Mouse (Mus musculus) MEL (cell line): ENCODE data around the gene Fam173b. TPM values are rescaled to one million over a fixed set of nuclear protein-coding genes. Genes with fewer than 3 reads are reported as not detected.

Experiments used
- DNase-seq: peaks from one replicate; pipeline ENCODE4 v3.0.0; 2011; ENCODE audit warnings: low read depth, low spot score
- H3K27ac ChIP-seq: 2 replicates; pipeline ENCODE4 v1.5.1; 2012; ENCODE audit warnings: low read depth, mild to moderate bottlenecking, control low read depth, low read length, moderate library complexity; ENCODE audit not compliant: control insufficient read depth
- H3K27me3 ChIP-seq, 2 experiments: fragments of 150-350 bp in 1 of 2; sonication (generic) in 1 of 2; 2 replicates each; pipeline ENCODE4 v1.6.1; 2012; ENCODE audit warnings: low read length in 2 of 2, mild to moderate bottlenecking in 2 of 2, improper control_type of control experiment in 1 of 2, moderate library complexity in 1 of 2; ENCODE audit not compliant: insufficient read depth in 2 of 2, control insufficient read depth in 1 of 2
- H3K36me3 ChIP-seq, 2 experiments: 2 replicates each; pipeline ENCODE4 v1.6.1; 2012 to 2014; ENCODE audit warnings: low read length in 2 of 2, improper control_type of control experiment in 1 of 2, inconsistent platforms in 1 of 2, mild to moderate bottlenecking in 1 of 2; ENCODE audit not compliant: insufficient read depth in 2 of 2, control insufficient read depth in 1 of 2
- H3K4me1 ChIP-seq, 2 experiments: fragments of 150-350 bp in 1 of 2; sonication (generic) in 1 of 2; 2 replicates each; pipeline ENCODE4 v1.6.1; 2012; ENCODE audit warnings: low read length in 2 of 2, improper control_type of control experiment in 1 of 2, mild to moderate bottlenecking in 1 of 2; ENCODE audit not compliant: insufficient read depth in 2 of 2, control insufficient read depth in 1 of 2
- H3K4me3 ChIP-seq, 2 experiments: fragments of 150-350 bp in 1 of 2; sonication (generic) in 1 of 2; 2 replicates each; pipeline ENCODE4 v1.5.1; 2012; ENCODE audit warnings: low read depth in 2 of 2, low read length in 2 of 2, mild to moderate bottlenecking in 2 of 2, moderate library complexity in 2 of 2, control low read depth in 1 of 2, improper control_type of control experiment in 1 of 2; ENCODE audit not compliant: control insufficient read depth in 1 of 2, insufficient read depth in 1 of 2
- H3K79me2 ChIP-seq: 2 replicates; pipeline ENCODE4 v1.6.1; 2012; ENCODE audit warnings: mild to moderate bottlenecking, low read length, moderate library complexity; ENCODE audit not compliant: control insufficient read depth, poor library complexity, insufficient read depth
- H3K9ac ChIP-seq: 2 replicates; pipeline ENCODE4 v1.6.1; 2012; ENCODE audit warnings: low read depth, mild to moderate bottlenecking, control low read depth, low read length, moderate library complexity; ENCODE audit not compliant: control insufficient read depth, poor library complexity, severe bottlenecking
- H3K9me3 ChIP-seq: fragments of 150-350 bp; sonication (generic); replicated peaks from 2 replicates; pipeline ENCODE4 v1.6.1; 2012; ENCODE audit warnings: mild to moderate bottlenecking, low read length, improper control_type of control experiment, moderate library complexity; ENCODE audit not compliant: insufficient read depth
- CHD1 ChIP-seq: IDR thresholded peaks from 2 replicates; pipeline ENCODE4 v1.6.1; 2012; ENCODE audit warnings: low read depth, mild to moderate bottlenecking, inconsistent platforms, low read length, improper control_type of control experiment
- CHD2 ChIP-seq: IDR thresholded peaks from 2 replicates; pipeline ENCODE4 v1.6.1; 2011; ENCODE audit warnings: low read length, improper control_type of control experiment
- CTCF ChIP-seq, 3 experiments: IDR thresholded peaks in 2 of 3; conservative IDR thresholded peaks in 1 of 3; 2 replicates each; pipeline ENCODE4 v1.5.1; 2011 to 2012; ENCODE audit warnings: low read length in 3 of 3, low read depth in 2 of 3, mild to moderate bottlenecking in 2 of 3, improper control_type of control experiment in 1 of 3, inconsistent platforms in 1 of 3, mixed read lengths in 1 of 3, moderate library complexity in 1 of 3; ENCODE audit not compliant: control insufficient read depth in 1 of 3, insufficient read depth in 1 of 3, poor library complexity in 1 of 3, severe bottlenecking in 1 of 3
- ELF1 ChIP-seq: IDR thresholded peaks from 2 replicates; pipeline ENCODE4 v1.6.1; 2014; ENCODE audit warnings: low read depth, mild to moderate bottlenecking, inconsistent platforms, low read length, improper control_type of control experiment, moderate library complexity
- EP300 ChIP-seq, 2 experiments: IDR thresholded peaks; 2 replicates each; pipeline ENCODE4 v1.6.1; 2011; ENCODE audit warnings: improper control_type of control experiment in 2 of 2, low read length in 2 of 2, low read depth in 1 of 2, mild to moderate bottlenecking in 1 of 2
- GABPA ChIP-seq: IDR thresholded peaks from 2 replicates; pipeline ENCODE4 v1.6.1; 2012; ENCODE audit warnings: low read depth, mild to moderate bottlenecking, inconsistent platforms, low read length, improper control_type of control experiment, moderate library complexity
- GATA1 ChIP-seq: IDR thresholded peaks from 2 replicates; pipeline ENCODE4 v1.6.1; 2011; ENCODE audit warnings: low read depth, low read length, improper control_type of control experiment
- HCFC1 ChIP-seq: IDR thresholded peaks from 2 replicates; pipeline ENCODE4 v1.6.1; 2012; ENCODE audit warnings: low read depth, mild to moderate bottlenecking, inconsistent platforms, low read length, improper control_type of control experiment, moderate library complexity
- KAT2A ChIP-seq: conservative IDR thresholded peaks from 2 replicates; pipeline ENCODE4 v1.6.1; 2012; ENCODE audit warnings: low read depth, low read length, improper control_type of control experiment, inconsistent platforms
- MXI1 ChIP-seq: IDR thresholded peaks from 2 replicates; pipeline ENCODE4 v1.6.1; 2011; ENCODE audit warnings: mild to moderate bottlenecking, low read depth, low read length, improper control_type of control experiment
- NELFE ChIP-seq: IDR thresholded peaks from 2 replicates; pipeline ENCODE4 v1.6.1; 2011; ENCODE audit warnings: low read depth, low read length, improper control_type of control experiment
- POLR2A ChIP-seq, 2 experiments: IDR thresholded peaks; 2 replicates each; pipeline ENCODE4 v1.6.1; 2011 to 2012; ENCODE audit warnings: low read length in 2 of 2, mild to moderate bottlenecking in 2 of 2, control low read depth in 1 of 2, improper control_type of control experiment in 1 of 2, low read depth in 1 of 2, moderate library complexity in 1 of 2; ENCODE audit not compliant: control insufficient read depth in 1 of 2, insufficient read depth in 1 of 2, poor library complexity in 1 of 2
- POLR2AphosphoS5 ChIP-seq: IDR thresholded peaks from 2 replicates; pipeline ENCODE4 v1.6.1; 2012; ENCODE audit warnings: low read depth, borderline replicate concordance, mild to moderate bottlenecking, inconsistent platforms, low read length, moderate library complexity, mixed read lengths
- RCOR1 ChIP-seq: IDR thresholded peaks from 2 replicates; pipeline ENCODE4 v1.6.1; 2012; ENCODE audit warnings: low read depth, mild to moderate bottlenecking, inconsistent platforms, low read length, improper control_type of control experiment
- TAL1 ChIP-seq: IDR thresholded peaks from 2 replicates; pipeline ENCODE4 v1.6.1; 2012; ENCODE audit warnings: mild to moderate bottlenecking, inconsistent platforms, low read length, moderate library complexity, mixed read lengths
- UBTF ChIP-seq: IDR thresholded peaks from 2 replicates; pipeline ENCODE4 v1.6.1; 2012; ENCODE audit warnings: low read depth, mild to moderate bottlenecking, inconsistent platforms, low read length, improper control_type of control experiment, moderate library complexity, borderline replicate concordance; ENCODE audit not compliant: insufficient read depth
- ZC3H11A ChIP-seq: IDR thresholded peaks from 2 replicates; pipeline ENCODE4 v1.6.1; 2012; ENCODE audit warnings: low read depth, mild to moderate bottlenecking, inconsistent platforms, low read length, improper control_type of control experiment
- ZKSCAN1 ChIP-seq: IDR thresholded peaks from 2 replicates; pipeline ENCODE4 v1.6.1; 2012; ENCODE audit warnings: low read depth, mild to moderate bottlenecking, inconsistent platforms, low read length, improper control_type of control experiment, moderate library complexity
- ZNF384 ChIP-seq: IDR thresholded peaks from 2 replicates; pipeline ENCODE4 v1.6.1; 2012; ENCODE audit warnings: low read depth, mild to moderate bottlenecking, inconsistent platforms, low read length, improper control_type of control experiment
- polyA plus RNA-seq, 2 experiments: library from polyadenylated mRNA; stranded (reverse) in 1 of 2; unstranded in 1 of 2; fragments of >175 nt in 1 of 2; fragments of >200 nt in 1 of 2; gene quantifications; 2 replicates each; pipeline versions ENCODE4 v1.2.1 to v1.2.4; 2012; ENCODE audit warnings: low replicate concordance in 2 of 2, low read depth in 1 of 2; ENCODE audit not compliant: insufficient read length in 2 of 2, insufficient read depth in 1 of 2, missing spikeins in 1 of 2
- total RNA-seq: library from RNA; depleted of rRNA; stranded (reverse); fragments of 300-350 nt; gene quantifications from 2 replicates; pipeline ENCODE4 v1.2.3, GENCODE M21; 2012

Gene Fam173b
- total and polyA plus RNA-seq, 3 experiments: 21.0 to 29.2 TPM; not detected in 1

DNA sequence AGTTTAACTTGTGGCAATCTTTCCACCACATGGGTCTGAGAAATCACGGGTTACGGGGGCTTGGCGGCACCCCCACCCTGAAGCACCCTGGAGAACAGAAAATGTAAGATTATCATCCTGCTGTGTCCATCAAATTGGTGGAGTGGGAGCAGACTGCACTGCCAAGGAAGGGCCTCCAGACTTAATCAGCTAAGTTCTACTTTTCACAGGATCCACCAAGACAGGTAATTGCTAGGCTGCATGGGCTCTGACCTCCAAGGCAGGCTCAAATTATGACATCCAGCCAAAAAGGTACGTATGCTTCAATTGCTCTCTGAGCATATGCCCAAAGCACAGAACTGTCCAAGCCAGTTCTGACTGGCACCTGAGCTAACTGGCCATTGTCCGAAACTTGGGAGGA is 11.5 kb upstream of the Fam173b start:
- no peaks in the 10 kb centered on the region for H3K9me3 ChIP-seq
- no peak for DNase-seq
- H3K27me3 ChIP-seq: no peaks in the 10 kb centered on the region
- H3K4me3 ChIP-seq: no peak overlapping the region
- H3K36me3 ChIP-seq: peaks cover 14 to 31% of the 10 kb centered on the region in 2 experiments
- H3K4me1 ChIP-seq: peaks cover 2 to 16% of the 10 kb centered on the region in 2 experiments
- no peak overlapping the region for H3K9ac ChIP-seq
- no peak overlapping the region for H3K27ac ChIP-seq
- no peaks in the 10 kb centered on the region for H3K79me2 ChIP-seq
- TF ChIP-seq GATA1: no peak
- peak in 1 of 2 experiments; percentile 17; a peak in 1 of 4 replicates for TF ChIP-seq POLR2A (IDR thresholded peaks at IDR 0.05; ENCODE audit: control insufficient read depth in 1 of 2, insufficient read depth in 1 of 2, low read depth in 1 of 2, low read length in 2 of 2, poor library complexity in 1 of 2)

DNA sequence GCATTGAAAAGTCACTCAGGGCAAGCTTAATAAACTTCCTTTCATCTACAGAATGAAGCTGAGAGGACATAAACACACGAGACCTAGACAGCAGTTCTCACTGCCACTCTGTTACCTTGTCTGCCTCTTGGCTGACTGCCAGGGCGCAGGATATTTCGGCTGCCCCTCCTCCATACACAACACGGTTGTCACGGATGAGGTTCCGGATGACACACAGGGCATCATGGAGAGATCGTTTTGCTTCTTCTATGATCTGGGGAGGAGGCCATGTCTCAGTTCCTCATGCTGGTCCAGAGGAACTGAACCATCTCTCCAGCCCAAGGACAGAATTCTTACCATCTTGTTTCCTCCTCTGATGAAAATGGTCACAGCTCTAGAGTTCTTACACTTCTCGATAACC is 9.1 kb upstream of the Fam173b start:
- Histone ChIP-seq H3K27ac (no peak overlapping the region), H3K27me3 (no peaks in the 10 kb centered on the region), H3K4me3 (no peak overlapping the region), H3K9me3 (no peaks in the 10 kb centered on the region), H3K4me1 (no peaks in the 10 kb centered on the region; a peak in 1 of 4 replicates), H3K9ac (no peak overlapping the region), H3K79me2 (peaks cover 7% of the 10 kb centered on the region)
- TF ChIP-seq MXI1: no peak
- TF ChIP-seq GABPA: no peak
- TF ChIP-seq UBTF: no peak
- no peak for TF ChIP-seq ZC3H11A
- TF ChIP-seq POLR2AphosphoS5: no peak
- TF ChIP-seq RCOR1: no peak
- no peak for TF ChIP-seq EP300 (IDR thresholded peaks at IDR 0.05; ENCODE audit: low read depth in 1 of 2, low read length in 2 of 2)
- TF ChIP-seq CTCF (IDR thresholded peaks at IDR 0.05 in 2 of 3, conservative IDR thresholded peaks at IDR 0.05 in 1 of 3; ENCODE audit: control insufficient read depth in 1 of 3, insufficient read depth in 1 of 3, low read depth in 2 of 3, low read length in 3 of 3, poor library complexity in 1 of 3, severe bottlenecking in 1 of 3): no peak
- no peak for TF ChIP-seq ZNF384
- no peak for TF ChIP-seq HCFC1
- no peak for TF ChIP-seq KAT2A
- no peak for TF ChIP-seq TAL1
- no peak for TF ChIP-seq CHD2
- no peak for TF ChIP-seq POLR2A (IDR thresholded peaks at IDR 0.05; ENCODE audit: control insufficient read depth in 1 of 2, insufficient read depth in 1 of 2, low read depth in 1 of 2, low read length in 2 of 2, poor library complexity in 1 of 2)
- TF ChIP-seq ELF1: no peak
- no peak for TF ChIP-seq CHD1
- no peak for TF ChIP-seq ZKSCAN1
- no peak for TF ChIP-seq NELFE
- TF ChIP-seq, all 39 proteins: peak for 0
- DNase-seq: no peak
- H3K36me3 ChIP-seq: peaks cover 1 to 52% of the 10 kb centered on the region in 2 experiments
